Mouse (Mus musculus) heart, postnatal 0 days (tissue): ENCODE data around the gene Osbpl6. TPM values are rescaled to one million over a fixed set of nuclear protein-coding genes. Genes with fewer than 3 reads are reported as not detected.

Source experiments
- ATAC-seq: fragments of 200-750 bp; cut with Nextera tagmentation; 2 replicates; pipeline ENCODE4 v1.8.0; 2017; ENCODE audit warnings: low read depth, moderate number of reproducible peaks, moderate library complexity; ENCODE audit not compliant: insufficient read depth
- DNase-seq: peaks from one replicate; pipeline ENCODE4 v3.0.0-alpha.2; 2016; ENCODE audit warnings: low spot score
- H3K27ac ChIP-seq: fragments of 300-500 bp; sonication (generic); 2 replicates; pipeline ENCODE4 v1.5.1; 2014; ENCODE audit warnings: low read depth, mild to moderate bottlenecking
- H3K27me3 ChIP-seq: fragments of 300-500 bp; sonication (generic); 2 replicates; pipeline ENCODE4 v1.6.1; 2014; ENCODE audit warnings: low read length, mixed read lengths; ENCODE audit not compliant: control insufficient read depth, insufficient read depth
- H3K36me3 ChIP-seq: fragments of 300-500 bp; sonication (generic); replicated peaks from 2 replicates; pipeline ENCODE4 v1.6.1; 2014; ENCODE audit warnings: low read length, mixed read lengths; ENCODE audit not compliant: control insufficient read depth, insufficient read depth
- H3K4me1 ChIP-seq: fragments of 300-500 bp; sonication (generic); 2 replicates; pipeline ENCODE4 v1.6.1; 2014; ENCODE audit warnings: antibody characterized with exemption; ENCODE audit not compliant: control insufficient read depth, insufficient read depth
- H3K4me2 ChIP-seq: fragments of 300-500 bp; sonication (generic); 2 replicates; pipeline ENCODE4 v1.6.1; 2014; ENCODE audit warnings: low read depth, mild to moderate bottlenecking, low read length, moderate library complexity
- H3K4me3 ChIP-seq: fragments of 300-500 bp; sonication (generic); 2 replicates; pipeline ENCODE4 v1.5.1; 2014; ENCODE audit warnings: low read depth, low read length
- H3K9ac ChIP-seq: fragments of 300-500 bp; sonication (generic); replicated peaks from 2 replicates; pipeline ENCODE4 v1.6.1; 2014; ENCODE audit warnings: low read depth, low read length, mixed read lengths
- H3K9me3 ChIP-seq: fragments of 300-500 bp; sonication (generic); replicated peaks from 2 replicates; pipeline ENCODE4 v1.6.1; 2016; ENCODE audit warnings: low read length; ENCODE audit not compliant: control insufficient read depth
- CTCF ChIP-seq: IDR thresholded peaks from 2 replicates; pipeline ENCODE4 v1.5.1; 2016; ENCODE audit warnings: antibody characterized with exemption, control low read depth, low read depth
- EP300 ChIP-seq: IDR thresholded peaks from 2 replicates; pipeline ENCODE4 v1.6.1; 2016; ENCODE audit warnings: antibody characterized with exemption, low read depth
- WGBS: fragments of 180-500 bp; shearing (Covaris S2); extraction: QIAGEN DNeasy Blood & Tissue Kit; methylation state at CpG from one replicate; pipeline ENCODE4 v1.1.7; 2014; 5-methylcytosine and 5-hydroxymethylcytosine counted together
- polyA plus RNA-seq: library from polyadenylated mRNA; unstranded; fragments of >200 nt; fragmentation: Nextera tagmentation; extraction: Ambion mirVana; gene quantifications from 2 replicates; pipeline ENCODE4 v1.2.1, GENCODE M21; 2015
- total RNA-seq: library from RNA; depleted of rRNA; stranded (reverse); fragments of >200 nt; gene quantifications from 2 replicates; pipeline ENCODE4 v1.2.3, GENCODE M21; 2014; ENCODE audit warnings: low replicate concordance

Gene Osbpl6
- total and polyA plus RNA-seq, 2 experiments from 2014 or later = 3.3 to 5.0 TPM

DNA sequence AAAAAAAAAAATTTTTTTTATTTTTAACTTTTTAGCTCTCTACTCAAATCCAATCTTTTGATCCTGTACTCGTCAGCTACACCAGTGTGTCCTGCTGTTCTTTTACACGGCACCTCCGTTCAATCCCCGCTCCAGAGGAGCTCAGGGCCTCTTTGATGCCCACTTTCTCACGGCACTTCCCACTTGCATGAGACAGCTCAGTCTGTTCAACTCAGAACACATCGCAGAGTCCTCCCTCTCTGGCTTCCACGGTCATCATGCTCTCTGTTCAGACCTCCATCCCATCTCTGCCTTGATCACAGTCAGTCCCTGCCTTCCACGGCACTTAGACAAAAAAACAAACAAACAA is 63.4 kb downstream of the Osbpl6 start:
- WGBS = 73% methylated on average over 8 of the region's 8 CpGs

DNA sequence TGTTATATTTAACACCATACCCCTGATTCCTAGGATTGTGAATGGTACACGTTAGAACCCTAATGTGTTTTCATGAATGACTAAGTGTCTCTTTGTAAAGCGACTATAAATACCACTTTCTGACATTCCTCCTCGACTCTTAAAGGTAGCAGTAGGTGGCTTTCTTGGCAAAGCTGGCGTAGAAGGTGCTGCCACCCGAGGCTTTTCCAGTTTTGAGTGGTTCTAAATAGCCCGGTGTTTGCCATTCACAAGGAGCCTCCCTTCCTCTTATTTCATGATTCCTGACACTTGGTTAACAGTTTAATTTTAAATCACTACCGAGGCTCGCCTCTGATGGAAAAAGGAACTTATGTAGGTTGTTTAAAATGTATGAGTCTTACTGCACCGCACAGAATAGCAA is 64.1 kb downstream of the Osbpl6 start:
- Histone ChIP-seq H3K9ac (no peak overlapping the region), H3K27me3 (no peaks in the 10 kb centered on the region), H3K4me3 (no peak overlapping the region), H3K4me2 (no peak overlapping the region), H3K36me3 (no peaks in the 10 kb centered on the region), H3K4me1 (no peaks in the 10 kb centered on the region), H3K9me3 (no peaks in the 10 kb centered on the region), H3K27ac (no peak overlapping the region)
- TF ChIP-seq EP300 (no peak), CTCF (no peak)
- WGBS = 64% methylated on average over 9 of the region's 9 CpGs
- DNase-seq (no peak), ATAC-seq (no peak)

More for the DNA sequence above, 63.4 kb downstream of the Osbpl6 start:
- DNase-seq (no peak), ATAC-seq (no peak)
- H3K9me3 ChIP-seq = no peaks in the 10 kb centered on the region
- H3K9ac ChIP-seq = no peak overlapping the region
- H3K4me1 ChIP-seq = no peaks in the 10 kb centered on the region
- no peaks in the 10 kb centered on the region for H3K36me3 ChIP-seq
- TF ChIP-seq EP300 = no peak
- no peak for TF ChIP-seq CTCF
- no peak overlapping the region for H3K4me3 ChIP-seq
- H3K27ac ChIP-seq = no peak overlapping the region
- no peak overlapping the region for H3K4me2 ChIP-seq
- no peaks in the 10 kb centered on the region for H3K27me3 ChIP-seq

DNA sequence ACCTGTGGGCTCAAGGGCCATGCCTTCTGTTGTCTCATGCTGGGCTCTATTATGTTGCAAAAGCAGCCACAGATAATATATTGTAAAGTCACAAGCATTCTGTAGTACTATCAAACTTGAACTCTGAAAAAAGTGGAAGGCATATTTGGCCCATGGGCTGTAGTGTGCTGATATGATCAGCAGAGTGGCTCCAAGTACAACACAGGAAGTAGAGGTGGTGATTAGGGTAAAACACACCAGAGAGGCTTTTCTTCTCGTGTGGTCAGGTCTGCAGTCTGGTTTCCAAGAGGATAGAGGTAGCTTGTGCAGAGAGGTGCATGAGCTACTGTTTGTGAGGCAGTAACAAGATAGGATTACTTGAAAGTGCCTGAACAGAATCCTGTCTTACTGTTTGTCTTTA is 69.5 kb downstream of the Osbpl6 start:
- DNase-seq (no peak), ATAC-seq (no peak)
- no peaks in the 10 kb centered on the region for H3K4me1 ChIP-seq
- H3K9me3 ChIP-seq = no peaks in the 10 kb centered on the region
- no peaks in the 10 kb centered on the region for H3K27me3 ChIP-seq
- TF ChIP-seq EP300 (no peak), CTCF (no peak)
- no peak overlapping the region for H3K4me3 ChIP-seq
- 5% methylated on average over 1 of the region's 1 CpGs for WGBS
- H3K36me3 ChIP-seq = no peaks in the 10 kb centered on the region
- no peak overlapping the region for H3K9ac ChIP-seq
- H3K27ac ChIP-seq = no peak overlapping the region
- no peak overlapping the region for H3K4me2 ChIP-seq

DNA sequence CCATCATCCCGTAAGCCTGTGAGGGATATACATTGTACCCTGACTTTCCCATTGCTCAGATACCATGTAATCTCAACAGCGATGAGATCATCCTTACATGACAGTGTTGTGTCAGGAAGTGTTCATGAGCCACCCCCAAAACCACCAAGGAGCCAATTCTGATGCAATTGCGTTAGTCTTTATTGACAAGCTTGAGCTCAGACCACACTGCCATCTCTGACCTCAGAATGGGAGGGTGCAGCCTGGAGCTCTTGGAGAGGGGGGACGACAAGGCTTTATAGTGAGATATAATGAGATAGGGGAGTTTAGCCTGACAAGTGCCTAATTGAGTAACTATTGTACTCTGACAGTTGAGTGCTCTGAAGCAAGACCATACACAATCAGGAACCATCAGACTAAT is 82.5 kb downstream of the Osbpl6 start:
- WGBS = 74% methylated on average over 4 of the region's 4 CpGs
- Histone ChIP-seq H3K36me3 (no peaks in the 10 kb centered on the region), H3K4me2 (no peak overlapping the region), H3K4me3 (no peak overlapping the region), H3K27me3 (no peaks in the 10 kb centered on the region), H3K9me3 (no peaks in the 10 kb centered on the region), H3K9ac (no peak overlapping the region), H3K27ac (no peak overlapping the region), H3K4me1 (no peaks in the 10 kb centered on the region)
- DNase-seq = no peak
- no peak for ATAC-seq
- TF ChIP-seq EP300 (no peak), CTCF (no peak)

DNA sequence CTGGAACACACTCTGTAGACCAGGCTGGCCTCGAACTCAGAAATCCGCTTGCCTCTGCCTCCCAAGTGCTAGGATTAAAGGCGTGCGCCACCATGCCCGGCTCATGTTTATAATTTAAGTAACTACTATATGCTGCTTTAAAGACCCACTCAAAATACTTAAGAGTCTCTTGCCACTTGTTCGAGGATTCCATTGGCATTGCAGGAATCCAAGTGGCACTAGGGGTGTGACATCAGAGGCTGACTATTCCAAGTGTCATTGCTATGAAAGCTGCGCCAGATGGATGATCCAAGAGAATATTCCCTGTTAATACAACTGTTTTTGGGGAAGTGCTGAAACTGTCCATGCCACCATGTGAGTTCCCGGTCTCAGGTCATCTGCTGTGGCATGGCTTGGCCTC is 83.9 kb downstream of the Osbpl6 start:
- H3K27ac ChIP-seq = no peak overlapping the region
- 68% methylated on average over 8 of the region's 8 CpGs for WGBS
- TF ChIP-seq CTCF (no peak), EP300 (no peak)
- no peak overlapping the region for H3K4me3 ChIP-seq
- no peaks in the 10 kb centered on the region for H3K27me3 ChIP-seq
- ATAC-seq (no peak), DNase-seq (no peak)
- no peaks in the 10 kb centered on the region for H3K36me3 ChIP-seq
- H3K9me3 ChIP-seq = no peaks in the 10 kb centered on the region
- H3K9ac ChIP-seq = no peak overlapping the region
- no peak overlapping the region for H3K4me2 ChIP-seq
- H3K4me1 ChIP-seq = no peaks in the 10 kb centered on the region

DNA sequence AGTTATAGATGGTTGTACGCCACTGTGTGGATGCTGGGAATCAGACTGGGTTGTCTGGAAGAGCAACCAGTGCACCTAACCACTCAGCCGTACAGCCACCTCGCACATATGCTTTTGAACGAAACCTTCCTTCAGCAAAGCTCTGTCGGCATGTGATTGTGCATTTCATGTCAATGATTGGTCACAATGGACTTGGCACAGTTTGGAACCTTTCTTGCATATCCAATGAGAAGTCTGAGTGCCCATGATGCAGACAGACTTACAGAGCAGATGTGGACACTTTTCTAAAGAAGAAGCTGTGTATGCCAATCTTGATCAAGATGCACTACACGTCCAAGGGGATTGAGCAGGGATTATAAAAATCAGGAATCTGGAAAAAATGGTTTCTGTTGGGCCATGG is 85.1 kb downstream of the Osbpl6 start:
- Histone ChIP-seq H3K36me3 (no peaks in the 10 kb centered on the region), H3K4me1 (no peaks in the 10 kb centered on the region), H3K9ac (no peak overlapping the region), H3K9me3 (no peaks in the 10 kb centered on the region), H3K4me2 (no peak overlapping the region), H3K4me3 (no peak overlapping the region), H3K27me3 (no peaks in the 10 kb centered on the region), H3K27ac (no peak overlapping the region)
- ATAC-seq = no peak
- 85% methylated on average over 6 of the region's 6 CpGs for WGBS
- no peak for TF ChIP-seq EP300
- no peak for TF ChIP-seq CTCF
- no peak for DNase-seq
